In genomic region chr12:78057166-78057565, GRCm38 (mm10) we compare ENCODE assay signal across 18 mouse cellular contexts.
"Had no signal": no experiment of that assay in that cellular context is flagged by ENCODE, and none has a peak within 500 bp of the region (broad histone marks: within the 10 kb centered on the region; RNA-seq: fewer than 3 reads in every experiment).

No protein-coding gene starts in this region.

- H3K9ac ChIP-seq: liver, embryonic 13.5 days; liver, embryonic 15.5 days; liver, postnatal 0 days; lung, embryonic 15.5 days; midbrain, embryonic 12.5 days; stomach, embryonic 15.5 days had no signal

- H3K27ac ChIP-seq: liver, embryonic 13.5 days; liver, embryonic 15.5 days; lung, embryonic 15.5 days; macrophage; midbrain, embryonic 12.5 days; stomach, embryonic 15.5 days; stomach, postnatal 0 days had no signal

- H3K27me3 ChIP-seq: liver, embryonic 13.5 days; liver, embryonic 15.5 days; lung, embryonic 15.5 days had no signal

- DNase-seq: liver, embryonic 13.5 days; liver, postnatal 0 days; lung, adult 2 months; lung, postnatal 14 days; lung, postnatal 36 days; midbrain, embryonic 14.5 days; right cerebral cortex, postnatal 14 days; thymus, adult 2 months; thymus, postnatal 25 days; thymus, postnatal 4 days had no signal

- ATAC-seq: liver, postnatal 0 days; lung, postnatal 0 days had no signal

- H3K4me2 ChIP-seq: liver, embryonic 13.5 days; liver, embryonic 15.5 days; lung, embryonic 15.5 days; midbrain, embryonic 12.5 days; stomach, embryonic 15.5 days had no signal

- H3K4me1 ChIP-seq: liver, embryonic 13.5 days; liver, embryonic 15.5 days; lung, embryonic 15.5 days; megakaryocyte, embryonic 14.5 days had no signal

- H3K4me3 ChIP-seq: liver, embryonic 13.5 days; liver, embryonic 15.5 days; lung, embryonic 15.5 days; megakaryocyte, embryonic 14.5 days; midbrain, embryonic 12.5 days; stomach, embryonic 15.5 days had no signal

- H3K9me3 ChIP-seq: liver, embryonic 13.5 days; liver, embryonic 15.5 days; lung, embryonic 15.5 days; midbrain, embryonic 12.5 days; stomach, embryonic 15.5 days had no signal

- H3K36me3 ChIP-seq: liver, embryonic 13.5 days; liver, embryonic 15.5 days; lung, embryonic 15.5 days; midbrain, embryonic 12.5 days; stomach, embryonic 15.5 days had no signal
